Mouse (Mus musculus): Measurements from ENCODE around the gene Mrpl17.
"Not testable (repeated sequence)": the region's sequence is repeated elsewhere in the genome, so short reads cannot be mapped to it uniquely, and the experiment has no call there.

Gene Mrpl17

GRCm38 (mm10) chr7:105810877-105811489, at the start of gene Mrpl17:
Gene Mrpl17, minus strand, starts transcription at chr7:105811099.
- peak; percentile 100 for DNase-seq (ENCODE audit: low read depth, low spot score)

GRCm38 (mm10) chr7:105855718-105856560, 45.0 kb upstream of the Mrpl17 start:
- DNase-seq (ENCODE audit: low read depth, low spot score), result not testable (repeated sequence)

- DNase-seq (ENCODE audit: low read depth, low spot score), result no peak
Observed at GRCm38 (mm10) chr7:105824281-105824680, 13.4 kb upstream of the Mrpl17 start.

GRCm38 (mm10) chr7:105818483-105818882, 7.6 kb upstream of the Mrpl17 start:
- DNase-seq (ENCODE audit: low read depth, low spot score), result peak; percentile 48

- peak; percentile 32 for DNase-seq (ENCODE audit: low read depth, low spot score)
Observed at GRCm38 (mm10) chr7:105816736-105817135, 5.8 kb upstream of the Mrpl17 start.

GRCm38 (mm10) chr7:105813326-105813725, 2.4 kb upstream of the Mrpl17 start:
- DNase-seq (ENCODE audit: low read depth, low spot score), result no peak

GRCm38 (mm10) chr7:105812566-105812965, 1.7 kb upstream of the Mrpl17 start:
- no peak for DNase-seq (ENCODE audit: low read depth, low spot score)

- DNase-seq (ENCODE audit: low read depth, low spot score), result no peak
Observed at GRCm38 (mm10) chr7:105811516-105811915, 617 bp upstream of the Mrpl17 start.

GRCm38 (mm10) chr7:105810280-105810876, 521 bp downstream of the Mrpl17 start:
- no peak for DNase-seq (ENCODE audit: low read depth, low spot score)

- DNase-seq (ENCODE audit: low read depth, low spot score), result no peak
Observed at GRCm38 (mm10) chr7:105809836-105810235, 1.1 kb downstream of the Mrpl17 start.

- no peak for DNase-seq (ENCODE audit: low read depth, low spot score)
Observed at GRCm38 (mm10) chr7:105808385-105808784, 2.5 kb downstream of the Mrpl17 start.

GRCm38 (mm10) chr7:105806716-105807115, 4.2 kb downstream of the Mrpl17 start:
- DNase-seq (ENCODE audit: low read depth, low spot score), result no peak

- DNase-seq (ENCODE audit: low read depth, low spot score), result no peak
Observed at GRCm38 (mm10) chr7:105806125-105806524, 4.8 kb downstream of the Mrpl17 start.

GRCm38 (mm10) chr7:105803428-105803827, 7.5 kb downstream of the Mrpl17 start:
- DNase-seq (ENCODE audit: low read depth, low spot score), result no peak

- DNase-seq (ENCODE audit: low read depth, low spot score), result no peak
Observed at GRCm38 (mm10) chr7:105802771-105803170, 8.1 kb downstream of the Mrpl17 start.

GRCm38 (mm10) chr7:105802312-105802711, 8.6 kb downstream of the Mrpl17 start:
- DNase-seq (ENCODE audit: low read depth, low spot score), result no peak

GRCm38 (mm10) chr7:105796972-105797371, 13.9 kb downstream of the Mrpl17 start:
- no peak for DNase-seq (ENCODE audit: low read depth, low spot score)

GRCm38 (mm10) chr7:105795759-105796366, 15.0 kb downstream of the Mrpl17 start:
- no peak for DNase-seq (ENCODE audit: low read depth, low spot score)

- DNase-seq (ENCODE audit: low read depth, low spot score), result no peak
Observed at GRCm38 (mm10) chr7:105793701-105794100, 17.2 kb downstream of the Mrpl17 start.

- no peak for DNase-seq (ENCODE audit: low read depth, low spot score)
Observed at GRCm38 (mm10) chr7:105791147-105791546, 19.8 kb downstream of the Mrpl17 start.

- DNase-seq (ENCODE audit: low read depth, low spot score), result peak; percentile 17
Observed at GRCm38 (mm10) chr7:105787285-105788140, 23.4 kb downstream of the Mrpl17 start, which contains the start of gene Dchs1. Gene Dchs1, minus strand, starts transcription at chr7:105787654.
